Mouse (Mus musculus) thymus, postnatal 10 days (tissue): Measurements from ENCODE around the gene Olfr1307.

Experiments used
- DNase-seq, 2 experiments: peaks; one replicate each; pipeline ENCODE4 v3.0.0; 2021; ENCODE audit warnings: low spot score in 2 of 2

Olfr1307 gene

DNA sequence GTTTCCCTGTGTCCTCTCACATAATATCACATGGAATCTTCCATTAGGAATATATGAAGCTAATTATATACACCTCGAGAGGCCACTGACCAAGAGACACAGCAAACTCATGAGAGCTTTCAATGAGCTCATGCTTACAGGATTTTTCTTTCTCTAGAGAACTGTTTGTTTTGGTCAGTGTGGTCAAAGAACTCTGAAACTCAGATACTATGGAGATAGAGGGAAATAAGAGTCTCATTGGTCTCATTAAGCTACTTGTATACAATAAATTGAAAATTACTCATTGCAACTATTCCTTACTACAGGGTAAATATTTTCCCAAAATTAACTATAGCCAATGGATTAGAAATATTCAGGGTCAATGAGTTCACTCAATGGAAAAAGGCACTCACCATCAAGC, at the start of gene Olfr1307:
Olfr1307 (minus strand) TSS at position 101 of the 400 bp plus-strand sequence.
- DNase-seq, result no peak

DNA sequence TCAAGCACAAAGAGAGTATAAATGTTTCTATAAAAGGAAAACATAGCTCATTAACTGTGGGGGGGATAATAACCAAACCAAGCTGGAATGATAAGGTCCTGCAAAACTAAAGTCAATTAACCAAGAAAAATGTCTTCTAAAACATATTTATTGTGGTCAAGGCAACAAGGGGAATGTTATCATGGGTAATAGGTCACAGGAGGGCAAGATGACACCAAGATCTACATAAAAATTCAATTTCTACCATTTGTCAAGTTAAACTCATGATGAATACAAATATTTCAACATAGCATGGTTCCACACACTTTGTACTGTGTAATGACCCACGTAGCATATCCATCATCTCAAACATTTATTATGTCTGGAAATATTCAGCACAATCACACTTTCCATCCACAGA, 40.9 kb upstream of the Olfr1307 start, which contains the start of gene Olfr1309:
Olfr1309 (minus strand) TSS at position 101 of the 400 bp plus-strand sequence.
- DNase-seq, result no peak

GRCm38 (mm10) chr2:111964844-111965243, 15.6 kb upstream of the Olfr1307 start, which contains the start of gene Olfr1308:
TSS of gene Olfr1308 (minus strand) at chr2:111964944.
- no peak for DNase-seq

DNA sequence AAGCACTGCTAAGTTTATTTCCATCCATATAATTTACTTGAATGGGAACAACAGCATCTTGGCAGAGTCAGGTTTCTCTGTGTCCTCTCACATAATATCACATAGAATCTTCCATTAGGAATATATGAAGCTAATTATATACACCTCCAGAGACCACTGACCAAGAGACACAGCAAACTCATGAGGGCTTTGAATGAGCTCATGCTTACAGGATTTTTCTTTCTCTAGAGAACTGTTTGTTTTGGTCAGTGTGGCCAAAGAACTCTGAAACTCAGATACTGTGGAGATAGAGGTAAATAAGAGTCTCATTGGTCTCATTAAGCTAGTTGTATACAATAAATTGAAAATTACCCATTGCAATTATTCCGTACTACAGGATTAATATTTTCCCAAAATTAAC, 33.1 kb downstream of the Olfr1307 start, which contains the start of gene Olfr1306:
Olfr1306 (minus strand) TSS at position 101 of the 400 bp plus-strand sequence.
- DNase-seq, result no peak
